Mouse (Mus musculus): ENCODE data around the gene Cetn2. TPM values are rescaled to one million over a fixed set of nuclear protein-coding genes. Genes with fewer than 3 reads are reported as not detected.

The Cetn2 gene
- 61.7 and 69.3 TPM in 2 replicates for polyA plus RNA-seq (2015; fragmentation: Nextera tagmentation; extraction: Ambion mirVana)

- no peaks in the 10 kb centered on the region for H3K36me3 ChIP-seq
- no peaks in the 10 kb centered on the region for H3K4me1 ChIP-seq (replicated peaks)
- peak within 1 kb of the TSS; percentile 49 for H3K9ac ChIP-seq
- H3K27me3 ChIP-seq (replicated peaks): no peaks in the 10 kb centered on the region
- H3K27ac ChIP-seq: 0 out of 2 replicates have a peak within 1 kb of the TSS, but pooled peaks have one; percentile 27
- H3K4me2 ChIP-seq (replicated peaks): peak within 1 kb of the TSS; percentile 56
- 24% methylated on average over 41 of the region's 41 CpGs for WGBS
- peak within 1 kb of the TSS; percentile 54 for H3K4me3 ChIP-seq (replicated peaks)
- ATAC-seq: peak; percentile 98
- no peaks in the 10 kb centered on the region for H3K9me3 ChIP-seq
Observed at GRCm38 (mm10) chrX:72917884-72918681, at the start of gene Cetn2, which contains the start of gene Nsdhl. Gene Cetn2 (minus strand): TSS chrX:72918411. Gene Nsdhl (plus strand): TSS chrX:72918557.

- no peak overlapping the region for H3K4me3 ChIP-seq (replicated peaks)
- ATAC-seq: no peak
- H3K9ac ChIP-seq: no peak overlapping the region
- H3K36me3 ChIP-seq: no peaks in the 10 kb centered on the region
- H3K9me3 ChIP-seq: no peaks in the 10 kb centered on the region
- no peaks in the 10 kb centered on the region for H3K4me1 ChIP-seq (replicated peaks)
- 82% methylated on average over 3 of the region's 3 CpGs for WGBS
- no peak overlapping the region for H3K27ac ChIP-seq
- no peak overlapping the region for H3K4me2 ChIP-seq (replicated peaks)
- H3K27me3 ChIP-seq (replicated peaks): no peaks in the 10 kb centered on the region
Observed at GRCm38 (mm10) chrX:72962743-72963142, 44.5 kb upstream of the Cetn2 start.

GRCm38 (mm10) chrX:72961511-72961910 is 43.3 kb upstream of the Cetn2 start:
- 75% methylated on average over 3 of the region's 3 CpGs for WGBS
- Histone ChIP-seq H3K27me3 (replicated peaks) (no peaks in the 10 kb centered on the region), H3K27ac (no peak overlapping the region), H3K4me1 (replicated peaks) (no peaks in the 10 kb centered on the region), H3K4me3 (replicated peaks) (no peak overlapping the region), H3K9ac (no peak overlapping the region), H3K4me2 (replicated peaks) (no peak overlapping the region), H3K36me3 (no peaks in the 10 kb centered on the region), H3K9me3 (no peaks in the 10 kb centered on the region)
- no peak for ATAC-seq

- WGBS: 78% methylated on average over 4 of the region's 4 CpGs
- ATAC-seq: no peak
Observed at GRCm38 (mm10) chrX:72960431-72960830, 42.2 kb upstream of the Cetn2 start.

GRCm38 (mm10) chrX:72956486-72956885 is 38.3 kb upstream of the Cetn2 start:
- H3K4me2 ChIP-seq (replicated peaks): no peak overlapping the region
- no peak overlapping the region for H3K9ac ChIP-seq
- no peak overlapping the region for H3K27ac ChIP-seq
- no peaks in the 10 kb centered on the region for H3K36me3 ChIP-seq
- no peak for ATAC-seq
- no peaks in the 10 kb centered on the region for H3K9me3 ChIP-seq
- 89% methylated on average over 4 of the region's 4 CpGs for WGBS
- no peak overlapping the region for H3K4me3 ChIP-seq (replicated peaks)
- no peaks in the 10 kb centered on the region for H3K27me3 ChIP-seq (replicated peaks)
- no peaks in the 10 kb centered on the region for H3K4me1 ChIP-seq (replicated peaks)

More at GRCm38 (mm10) chrX:72960431-72960830, 42.2 kb upstream of the Cetn2 start:
- Histone ChIP-seq H3K4me2 (replicated peaks) (no peak overlapping the region), H3K36me3 (no peaks in the 10 kb centered on the region), H3K27ac (no peak overlapping the region), H3K27me3 (replicated peaks) (no peaks in the 10 kb centered on the region), H3K9me3 (no peaks in the 10 kb centered on the region), H3K4me3 (replicated peaks) (no peak overlapping the region), H3K4me1 (replicated peaks) (no peaks in the 10 kb centered on the region), H3K9ac (no peak overlapping the region)

- Histone ChIP-seq H3K27me3 (replicated peaks) (no peaks in the 10 kb centered on the region), H3K9me3 (no peaks in the 10 kb centered on the region), H3K36me3 (no peaks in the 10 kb centered on the region), H3K4me1 (replicated peaks) (no peaks in the 10 kb centered on the region), H3K4me3 (replicated peaks) (no peak overlapping the region), H3K9ac (no peak overlapping the region), H3K4me2 (replicated peaks) (no peak overlapping the region), H3K27ac (no peak overlapping the region)
- 77% methylated on average over 4 of the region's 4 CpGs for WGBS
- ATAC-seq: no peak
Observed at GRCm38 (mm10) chrX:72953464-72953863, 35.3 kb upstream of the Cetn2 start.

GRCm38 (mm10) chrX:72921391-72921790 is 3.2 kb upstream of the Cetn2 start:
- 82% methylated on average over 2 of the region's 2 CpGs for WGBS
- H3K27me3 ChIP-seq (replicated peaks): no peaks in the 10 kb centered on the region
- H3K4me1 ChIP-seq (replicated peaks): no peaks in the 10 kb centered on the region
- no peak overlapping the region for H3K9ac ChIP-seq
- H3K4me2 ChIP-seq (replicated peaks): no peak overlapping the region
- no peak overlapping the region for H3K4me3 ChIP-seq (replicated peaks)
- no peak overlapping the region for H3K27ac ChIP-seq
- no peaks in the 10 kb centered on the region for H3K36me3 ChIP-seq
- no peaks in the 10 kb centered on the region for H3K9me3 ChIP-seq
- no peak for ATAC-seq

- no peak for ATAC-seq
- WGBS: 22% methylated on average over 6 of the region's 6 CpGs
Observed at GRCm38 (mm10) chrX:72918682-72919059, 460 bp upstream of the Cetn2 start.

GRCm38 (mm10) chrX:72911611-72912010 is 6.6 kb downstream of the Cetn2 start:
- H3K27ac ChIP-seq: no peak overlapping the region
- no peaks in the 10 kb centered on the region for H3K4me1 ChIP-seq (replicated peaks)
- ATAC-seq: no peak
- no peaks in the 10 kb centered on the region for H3K36me3 ChIP-seq
- no peak overlapping the region for H3K9ac ChIP-seq
- H3K4me3 ChIP-seq (replicated peaks): no peak overlapping the region
- 70% methylated on average over 1 of the region's 1 CpGs for WGBS
- no peaks in the 10 kb centered on the region for H3K27me3 ChIP-seq (replicated peaks)
- no peaks in the 10 kb centered on the region for H3K9me3 ChIP-seq
- no peak overlapping the region for H3K4me2 ChIP-seq (replicated peaks)

More at GRCm38 (mm10) chrX:72918682-72919059, 460 bp upstream of the Cetn2 start:
- Histone ChIP-seq H3K9me3 (no peaks in the 10 kb centered on the region), H3K36me3 (no peaks in the 10 kb centered on the region), H3K27me3 (replicated peaks) (no peaks in the 10 kb centered on the region), H3K4me1 (replicated peaks) (no peaks in the 10 kb centered on the region), H3K4me2 (replicated peaks) (peak overlapping the region; percentile 56), H3K9ac (peak overlapping the region; percentile 49), H3K4me3 (replicated peaks) (peak overlapping the region; percentile 54), H3K27ac (0 out of 2 replicates have a peak overlapping the region, but pooled peaks have one; percentile 27)

- no peak overlapping the region for H3K4me3 ChIP-seq (replicated peaks)
- 33% methylated on average over 2 of the region's 2 CpGs for WGBS
- no peaks in the 10 kb centered on the region for H3K9me3 ChIP-seq
- H3K4me2 ChIP-seq (replicated peaks): no peak overlapping the region
- H3K4me1 ChIP-seq (replicated peaks): no peaks in the 10 kb centered on the region
- no peaks in the 10 kb centered on the region for H3K36me3 ChIP-seq
- H3K9ac ChIP-seq: no peak overlapping the region
- ATAC-seq: peak; percentile 67
- no peaks in the 10 kb centered on the region for H3K27me3 ChIP-seq (replicated peaks)
- no peak overlapping the region for H3K27ac ChIP-seq
Observed at GRCm38 (mm10) chrX:72908404-72908741, 9.8 kb downstream of the Cetn2 start.

- peak; percentile 78 for ATAC-seq
- Histone ChIP-seq H3K9ac (no peak overlapping the region), H3K4me1 (replicated peaks) (no peaks in the 10 kb centered on the region), H3K27me3 (replicated peaks) (no peaks in the 10 kb centered on the region), H3K4me3 (replicated peaks) (no peak overlapping the region), H3K27ac (no peak overlapping the region), H3K9me3 (no peaks in the 10 kb centered on the region), H3K4me2 (replicated peaks) (no peak overlapping the region), H3K36me3 (no peaks in the 10 kb centered on the region)
- WGBS: 64% methylated on average over 6 of the region's 6 CpGs
Observed at GRCm38 (mm10) chrX:72907619-72908403, 10.4 kb downstream of the Cetn2 start.

GRCm38 (mm10) chrX:72902530-72902929 is 15.7 kb downstream of the Cetn2 start:
- no peak overlapping the region for H3K4me3 ChIP-seq (replicated peaks)
- 37% methylated on average over 1 of the region's 1 CpGs for WGBS
- H3K9me3 ChIP-seq: no peaks in the 10 kb centered on the region
- H3K36me3 ChIP-seq: no peaks in the 10 kb centered on the region
- ATAC-seq: no peak
- H3K9ac ChIP-seq: no peak overlapping the region
- H3K27ac ChIP-seq: no peak overlapping the region
- no peak overlapping the region for H3K4me2 ChIP-seq (replicated peaks)
- no peaks in the 10 kb centered on the region for H3K27me3 ChIP-seq (replicated peaks)
- H3K4me1 ChIP-seq (replicated peaks): no peaks in the 10 kb centered on the region

Measured in intestine, embryonic 15.5 days (tissue).